Mouse (Mus musculus) lung, embryonic 14.5 days (tissue): Measurements from ENCODE around the gene Stx11. TPM values are rescaled to one million over a fixed set of nuclear protein-coding genes. Genes with fewer than 3 reads are reported as not detected.

ENCODE experiments used
- ATAC-seq: fragments of 200-750 bp; cut with Nextera tagmentation; 2 replicates; pipeline ENCODE4 v1.8.0; 2017; ENCODE audit warnings: mild to moderate bottlenecking, moderate TSS enrichment, moderate library complexity; ENCODE audit not compliant: insufficient read depth
- DNase-seq: peaks from one replicate; pipeline ENCODE4 v3.0.0-alpha.2; 2015
- H3K27ac ChIP-seq: fragments of 300-500 bp; sonication (generic); 2 replicates; pipeline ENCODE4 v1.5.1; 2014; ENCODE audit warnings: low read depth, mild to moderate bottlenecking, moderate library complexity
- H3K27me3 ChIP-seq: fragments of 300-500 bp; sonication (generic); 2 replicates; pipeline ENCODE4 v1.6.1; 2014; ENCODE audit warnings: low read length, control low read depth; ENCODE audit not compliant: insufficient read depth
- H3K36me3 ChIP-seq: fragments of 300-500 bp; sonication (generic); 2 replicates; pipeline ENCODE4 v1.6.1; 2014; ENCODE audit warnings: control low read depth; ENCODE audit not compliant: insufficient read depth
- H3K4me1 ChIP-seq: fragments of 300-500 bp; sonication (generic); 2 replicates; pipeline ENCODE4 v1.6.1; 2014; ENCODE audit warnings: antibody characterized with exemption, control low read depth; ENCODE audit not compliant: insufficient read depth
- H3K4me2 ChIP-seq: fragments of 300-500 bp; sonication (generic); 2 replicates; pipeline ENCODE4 v1.6.1; 2014; ENCODE audit warnings: mild to moderate bottlenecking
- H3K4me3 ChIP-seq: fragments of 300-500 bp; sonication (generic); 2 replicates; pipeline ENCODE4 v1.5.1; 2014; ENCODE audit warnings: low read depth, low read length
- H3K9ac ChIP-seq: fragments of 300-500 bp; sonication (generic); 2 replicates; pipeline ENCODE4 v1.6.1; 2014
- H3K9me3 ChIP-seq: fragments of 300-500 bp; sonication (generic); 2 replicates; pipeline ENCODE4 v1.6.1; 2016; ENCODE audit warnings: low read depth, low read length, control low read depth
- CTCF ChIP-seq: IDR thresholded peaks from 2 replicates; pipeline ENCODE4 v1.5.1; 2016; ENCODE audit warnings: antibody characterized with exemption, low read depth
- WGBS: fragments of 180-500 bp; shearing (Covaris S2); extraction: QIAGEN DNeasy Blood & Tissue Kit; methylation state at CpG from one replicate; pipeline ENCODE4 v1.1.7; 2014; 5-methylcytosine and 5-hydroxymethylcytosine counted together
- polyA plus RNA-seq: library from polyadenylated mRNA; unstranded; fragments of >200 nt; fragmentation: Nextera tagmentation; extraction: Ambion mirVana; gene quantifications from 2 replicates; pipeline ENCODE4 v1.2.1, GENCODE M21; 2014

Gene Stx11
- polyA plus RNA-seq, 1 experiment from 2014 or later, result 1.4 TPM

DNA sequence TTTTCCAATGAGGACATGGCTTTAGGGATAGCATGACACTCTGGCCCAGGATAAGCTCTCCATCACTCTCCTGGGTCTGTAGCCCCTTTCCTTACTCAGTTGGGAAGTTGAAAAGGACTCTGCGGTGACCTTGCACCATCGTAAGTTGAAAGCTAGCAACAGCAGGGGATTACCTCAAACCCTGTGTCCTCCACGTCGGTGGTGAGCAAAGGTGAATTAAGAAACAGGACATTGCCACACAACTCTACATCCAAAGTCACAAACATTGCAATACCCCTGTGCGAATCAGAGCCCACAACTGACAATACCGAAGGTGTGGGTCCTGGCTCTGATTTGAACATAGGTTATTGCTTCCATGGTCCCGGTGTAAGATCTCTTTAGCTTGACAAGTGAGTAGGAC, 11.9 kb upstream of the Stx11 start:
- H3K27ac ChIP-seq, result no peak overlapping the region
- no peaks in the 10 kb centered on the region for H3K27me3 ChIP-seq
- H3K4me1 ChIP-seq, result no peaks in the 10 kb centered on the region
- H3K4me2 ChIP-seq, result no peak overlapping the region
- DNase-seq (no peak), ATAC-seq (no peak)
- H3K9ac ChIP-seq, result no peak overlapping the region
- H3K9me3 ChIP-seq, result no peaks in the 10 kb centered on the region
- no peak overlapping the region for H3K4me3 ChIP-seq
- WGBS, result 83% methylated on average over 7 of the region's 7 CpGs
- no peak for TF ChIP-seq CTCF
- H3K36me3 ChIP-seq, result no peaks in the 10 kb centered on the region

DNA sequence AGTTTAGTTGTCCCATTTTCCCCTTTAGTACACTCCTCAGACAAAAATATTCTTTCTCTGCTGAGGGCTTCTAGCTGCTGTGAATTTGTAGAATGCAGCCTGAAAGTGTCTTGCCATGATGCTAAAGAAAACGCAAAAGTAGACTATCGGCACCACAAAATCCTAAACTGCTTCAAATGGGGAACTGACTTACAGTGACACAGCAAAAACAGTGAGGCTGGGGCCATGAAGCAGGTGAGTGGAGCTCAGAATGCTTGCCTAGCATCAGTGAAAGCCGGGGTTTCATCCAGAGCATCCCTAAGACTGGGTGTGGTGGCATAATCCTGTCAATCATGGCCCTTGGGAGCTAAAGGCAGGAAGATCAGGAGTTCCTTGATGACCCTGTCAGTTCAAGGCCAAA, 11.4 kb upstream of the Stx11 start:
- Histone ChIP-seq H3K27ac (no peak overlapping the region), H3K4me1 (no peaks in the 10 kb centered on the region), H3K4me2 (no peak overlapping the region), H3K27me3 (no peaks in the 10 kb centered on the region), H3K4me3 (no peak overlapping the region), H3K9ac (no peak overlapping the region), H3K9me3 (no peaks in the 10 kb centered on the region), H3K36me3 (no peaks in the 10 kb centered on the region)
- TF ChIP-seq CTCF, result no peak
- WGBS, result 83% methylated on average over 3 of the region's 3 CpGs
- DNase-seq (no peak), ATAC-seq (no peak)

DNA sequence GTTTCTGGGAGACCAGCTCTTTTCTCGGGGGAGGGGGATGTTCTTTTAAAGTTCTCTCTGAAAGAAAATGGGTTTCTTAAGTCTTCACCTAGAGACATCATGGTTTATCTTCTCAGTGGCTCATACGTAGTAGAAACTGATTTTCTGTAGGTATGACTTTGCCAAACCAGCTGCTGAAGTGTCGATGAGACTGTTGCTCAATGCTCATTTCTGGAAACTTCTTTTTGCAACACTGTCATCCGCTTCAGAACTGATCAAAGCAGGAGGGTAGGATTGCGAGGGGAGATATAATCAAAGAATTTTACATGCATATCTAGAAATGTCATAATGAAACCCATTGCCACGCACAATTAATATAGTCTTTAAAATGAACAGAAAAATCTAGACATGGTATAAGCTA, 10.5 kb upstream of the Stx11 start:
- ATAC-seq, result no peak
- Histone ChIP-seq H3K4me1 (no peaks in the 10 kb centered on the region), H3K36me3 (no peaks in the 10 kb centered on the region), H3K27me3 (no peaks in the 10 kb centered on the region), H3K4me3 (no peak overlapping the region), H3K9ac (no peak overlapping the region), H3K27ac (no peak overlapping the region), H3K4me2 (no peak overlapping the region), H3K9me3 (no peaks in the 10 kb centered on the region)
- DNase-seq, result no peak
- 83% methylated on average over 6 of the region's 6 CpGs for WGBS
- TF ChIP-seq CTCF, result no peak

DNA sequence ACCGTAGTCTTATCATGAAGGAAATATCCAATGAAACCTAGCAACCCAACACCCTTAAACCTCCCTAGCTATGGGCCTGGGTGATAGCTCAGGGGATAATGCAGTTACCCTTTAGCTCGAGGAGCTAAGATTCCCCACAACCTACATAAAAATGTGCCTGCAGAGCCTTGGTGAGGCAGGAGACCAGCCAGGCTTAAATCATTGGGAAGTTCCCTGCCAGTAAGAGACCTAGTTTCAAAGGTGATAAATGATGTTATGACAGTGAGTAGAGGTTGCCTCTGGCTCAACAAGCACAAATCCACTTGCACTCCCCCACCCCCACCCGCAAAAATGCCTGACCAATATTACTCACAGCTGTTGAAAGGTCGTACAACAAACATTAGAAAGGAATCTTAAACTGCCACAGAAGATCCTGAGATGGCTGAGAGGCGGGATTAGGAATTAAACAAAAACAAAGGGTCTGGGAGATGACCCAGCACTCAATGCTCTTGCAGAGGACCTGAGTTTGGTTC, 1.6 kb upstream of the Stx11 start:
- WGBS, result 59% methylated on average over 5 of the region's 5 CpGs

DNA sequence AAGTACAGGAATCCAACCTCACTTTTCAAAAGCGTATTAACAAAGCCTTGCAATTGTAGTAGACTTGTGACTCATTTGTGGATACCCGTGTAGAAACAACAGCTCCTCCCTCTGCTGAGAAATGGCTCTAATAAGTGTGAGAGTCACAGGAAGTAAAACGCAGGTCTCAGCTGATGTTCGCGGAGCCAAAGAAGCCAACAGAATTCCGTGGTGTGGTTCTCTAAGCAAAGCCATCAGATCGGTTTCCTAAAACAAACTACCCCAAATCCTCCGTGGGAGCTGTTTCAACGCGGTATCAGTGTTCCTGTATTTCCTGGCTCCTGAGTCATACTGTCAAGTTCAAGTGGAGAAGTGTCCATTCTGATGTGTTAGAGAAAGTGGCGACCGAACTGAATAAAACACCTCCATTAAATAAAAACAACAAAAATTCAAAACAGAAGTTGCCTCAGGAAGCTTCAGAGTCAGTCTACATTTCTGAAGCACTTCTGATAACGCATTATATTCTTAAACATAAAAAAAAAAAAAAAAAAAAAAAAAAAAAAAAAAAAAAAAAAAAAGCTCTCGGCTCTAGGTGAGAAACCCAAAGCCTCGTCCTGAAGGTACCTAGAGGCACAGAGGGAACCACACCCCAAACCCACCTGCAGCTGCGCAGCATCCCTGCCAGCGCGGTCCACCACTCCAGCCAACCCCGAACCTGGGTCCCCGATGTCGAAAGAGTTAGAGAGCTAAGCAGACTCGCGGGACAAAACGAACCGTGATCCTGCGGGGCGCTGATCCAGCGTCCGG, 543 bp downstream of the Stx11 start:
- WGBS, result 6% methylated on average over 29 of the region's 29 CpGs
- H3K4me3 ChIP-seq, result peak overlapping the region; percentile 66
- no peaks in the 10 kb centered on the region for H3K27me3 ChIP-seq
- peak overlapping the region; percentile 66 for H3K9ac ChIP-seq
- peak overlapping the region; percentile 84 for H3K4me2 ChIP-seq
- no peaks in the 10 kb centered on the region for H3K4me1 ChIP-seq
- ATAC-seq (peak; percentile 59), DNase-seq (peak; percentile 37)
- no peaks in the 10 kb centered on the region for H3K9me3 ChIP-seq
- H3K27ac ChIP-seq, result no peak overlapping the region
- no peaks in the 10 kb centered on the region for H3K36me3 ChIP-seq
- TF ChIP-seq CTCF, result no peak

More for the DNA sequence above, 1.6 kb upstream of the Stx11 start:
- Histone ChIP-seq H3K9ac (no peak overlapping the region), H3K9me3 (no peaks in the 10 kb centered on the region), H3K4me3 (no peak overlapping the region), H3K27ac (no peak overlapping the region), H3K27me3 (no peaks in the 10 kb centered on the region), H3K36me3 (no peaks in the 10 kb centered on the region), H3K4me1 (no peaks in the 10 kb centered on the region), H3K4me2 (no peak overlapping the region)
- DNase-seq (no peak), ATAC-seq (no peak)
- no peak for TF ChIP-seq CTCF

DNA sequence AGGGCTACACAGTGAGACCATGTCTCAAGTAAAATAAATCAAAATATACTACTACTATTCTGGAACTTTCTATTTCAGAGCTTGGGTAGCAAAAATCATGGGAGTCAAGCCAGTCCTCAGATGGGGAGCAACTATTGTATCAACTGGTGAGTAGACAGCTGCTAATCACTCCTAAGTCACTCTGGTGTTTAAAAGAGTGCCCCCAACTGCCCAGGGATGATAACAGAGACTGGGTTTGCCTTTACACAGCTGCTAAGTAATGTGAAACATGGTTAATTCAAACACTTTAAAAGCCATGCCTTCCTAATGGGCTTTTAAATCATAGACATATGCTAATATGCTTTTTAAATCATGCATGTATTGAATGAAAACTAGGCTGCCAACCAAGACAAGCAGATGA, 1.9 kb downstream of the Stx11 start:
- Histone ChIP-seq H3K4me2 (no peak overlapping the region), H3K9ac (no peak overlapping the region)
- ATAC-seq, result no peak

DNA sequence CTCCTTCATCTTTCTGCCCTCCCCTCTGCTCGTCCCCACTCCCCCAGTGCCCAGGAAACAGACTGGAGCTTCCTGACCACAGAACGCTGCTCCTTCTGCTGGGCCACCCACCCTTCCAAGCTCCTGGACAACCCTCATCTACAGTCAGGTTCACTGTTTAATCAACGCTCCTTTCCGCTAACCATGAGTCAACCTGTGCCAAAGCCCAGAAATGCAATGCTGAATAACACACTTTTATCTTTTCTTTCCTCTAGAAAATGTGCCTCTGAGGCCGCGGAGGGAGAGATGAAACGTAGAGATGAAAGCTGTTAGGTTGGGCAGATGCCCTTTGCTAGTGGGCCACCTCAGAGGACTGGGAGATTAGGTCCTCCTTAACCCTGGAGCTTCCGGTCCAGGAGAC, 2.6 kb downstream of the Stx11 start:
- WGBS, result 65% methylated on average over 8 of the region's 8 CpGs

More for the DNA sequence above, 1.9 kb downstream of the Stx11 start:
- no peak for TF ChIP-seq CTCF
- Histone ChIP-seq H3K27me3 (no peaks in the 10 kb centered on the region), H3K36me3 (no peaks in the 10 kb centered on the region), H3K4me3 (no peak overlapping the region), H3K9me3 (no peaks in the 10 kb centered on the region), H3K27ac (no peak overlapping the region), H3K4me1 (no peaks in the 10 kb centered on the region)
- no peak for DNase-seq

More for the DNA sequence above, 2.6 kb downstream of the Stx11 start:
- Histone ChIP-seq H3K9me3 (no peaks in the 10 kb centered on the region), H3K36me3 (no peaks in the 10 kb centered on the region), H3K4me3 (no peak overlapping the region), H3K4me2 (no peak overlapping the region), H3K9ac (no peak overlapping the region), H3K27me3 (no peaks in the 10 kb centered on the region), H3K4me1 (no peaks in the 10 kb centered on the region), H3K27ac (no peak overlapping the region)
- no peak for TF ChIP-seq CTCF
- no peak for DNase-seq
- ATAC-seq, result no peak
